Mouse (Mus musculus): ENCODE data around the gene Erc2. TPM values are rescaled to one million over a fixed set of nuclear protein-coding genes. Genes with fewer than 3 reads are reported as not detected.
A peak's percentile ranks its signal among the peaks of the same experiment; 100 is the strongest.

Gene Erc2
- polyA plus RNA-seq, 1 experiment from 2014 or later, result 2.7 TPM

- Histone ChIP-seq H3K9me3 (replicated peaks; ENCODE audit: control insufficient read depth, low read length) (no peaks in the 10 kb centered on the region), H3K27me3 (ENCODE audit: control insufficient read depth, insufficient read depth, low read length) (peaks cover 24% of the 10 kb centered on the region), H3K4me3 (replicated peaks; ENCODE audit: low read length) (peak overlapping the region; percentile 63), H3K4me1 (ENCODE audit: control insufficient read depth, insufficient read depth, low read length) (peaks cover 15% of the 10 kb centered on the region), H3K27ac (ENCODE audit: low read length) (peak overlapping the region; percentile 93; the same call in 1 of the 2 replicates), H3K9ac (ENCODE audit: low read length) (peak overlapping the region; percentile 86), H3K4me2 (ENCODE audit: low read depth, low read length) (peak overlapping the region; percentile 68), H3K36me3 (ENCODE audit: control insufficient read depth, insufficient read depth, low read length) (no peaks in the 10 kb centered on the region)
- under 1% methylated on average over 15 of the region's 15 CpGs for WGBS
- ATAC-seq (ENCODE audit: insufficient read depth, low FRiP score), result no peak
These were observed 884.8 kb downstream of the Erc2 start for GRCm38 (mm10) chr14:28507011-28507410.

GRCm38 (mm10) chr14:28507471-28507870 is 885.2 kb downstream of the Erc2 start:
- peak overlapping the region; percentile 93 for H3K27ac ChIP-seq (ENCODE audit: low read length)
- H3K9ac ChIP-seq (ENCODE audit: low read length), result peak overlapping the region; percentile 86
- H3K4me1 ChIP-seq (ENCODE audit: control insufficient read depth, insufficient read depth, low read length), result peaks cover 15% of the 10 kb centered on the region
- peak; percentile 25; the same call in 1 of the 2 replicates for ATAC-seq (ENCODE audit: insufficient read depth, low FRiP score)
- H3K27me3 ChIP-seq (ENCODE audit: control insufficient read depth, insufficient read depth, low read length), result peaks cover 24% of the 10 kb centered on the region
- H3K4me3 ChIP-seq (replicated peaks; ENCODE audit: low read length), result peak overlapping the region; percentile 63
- H3K9me3 ChIP-seq (replicated peaks; ENCODE audit: control insufficient read depth, low read length), result no peaks in the 10 kb centered on the region
- H3K4me2 ChIP-seq (ENCODE audit: low read depth, low read length), result peak overlapping the region; percentile 68
- H3K36me3 ChIP-seq (ENCODE audit: control insufficient read depth, insufficient read depth, low read length), result no peaks in the 10 kb centered on the region
- WGBS, result 1% methylated on average over 18 of the region's 18 CpGs

- no peak for ATAC-seq (ENCODE audit: insufficient read depth, low FRiP score)
- Histone ChIP-seq H3K4me3 (replicated peaks; ENCODE audit: low read length) (peak overlapping the region; percentile 63), H3K36me3 (ENCODE audit: control insufficient read depth, insufficient read depth, low read length) (no peaks in the 10 kb centered on the region), H3K27ac (ENCODE audit: low read length) (peak overlapping the region; percentile 26), H3K9me3 (replicated peaks; ENCODE audit: control insufficient read depth, low read length) (no peaks in the 10 kb centered on the region), H3K4me1 (ENCODE audit: control insufficient read depth, insufficient read depth, low read length) (peaks cover 15% of the 10 kb centered on the region), H3K27me3 (ENCODE audit: control insufficient read depth, insufficient read depth, low read length) (peaks cover 22% of the 10 kb centered on the region), H3K4me2 (ENCODE audit: low read depth, low read length) (peak overlapping the region; percentile 68), H3K9ac (ENCODE audit: low read length) (peak overlapping the region; percentile 71)
- WGBS, result 22% methylated on average over 27 of the region's 27 CpGs
These were observed 886.3 kb downstream of the Erc2 start for GRCm38 (mm10) chr14:28508288-28509258.

GRCm38 (mm10) chr14:28509441-28510340 is 887.5 kb downstream of the Erc2 start:
- H3K9ac ChIP-seq (ENCODE audit: low read length), result peak overlapping the region; percentile 71
- no peaks in the 10 kb centered on the region for H3K36me3 ChIP-seq (ENCODE audit: control insufficient read depth, insufficient read depth, low read length)
- H3K27me3 ChIP-seq (ENCODE audit: control insufficient read depth, insufficient read depth, low read length), result peaks cover 22% of the 10 kb centered on the region
- H3K9me3 ChIP-seq (replicated peaks; ENCODE audit: control insufficient read depth, low read length), result no peaks in the 10 kb centered on the region
- H3K27ac ChIP-seq (ENCODE audit: low read length), result peak overlapping the region; percentile 72
- WGBS, result 2% methylated on average over 47 of the region's 47 CpGs
- H3K4me2 ChIP-seq (ENCODE audit: low read depth, low read length), result peak overlapping the region; percentile 68
- H3K4me3 ChIP-seq (replicated peaks; ENCODE audit: low read length), result peak overlapping the region; percentile 63
- H3K4me1 ChIP-seq (ENCODE audit: control insufficient read depth, insufficient read depth, low read length), result peaks cover 15% of the 10 kb centered on the region
- ATAC-seq (ENCODE audit: insufficient read depth, low FRiP score), result 0 out of 2 replicates have a peak, but pooled peaks have one; percentile 19

GRCm38 (mm10) chr14:28510341-28511028 is 888.3 kb downstream of the Erc2 start:
- no peaks in the 10 kb centered on the region for H3K36me3 ChIP-seq (ENCODE audit: control insufficient read depth, insufficient read depth, low read length)
- H3K27ac ChIP-seq (ENCODE audit: low read length), result peak overlapping the region; percentile 72
- 4% methylated on average over 29 of the region's 29 CpGs for WGBS
- peak overlapping the region; percentile 63 for H3K4me3 ChIP-seq (replicated peaks; ENCODE audit: low read length)
- no peaks in the 10 kb centered on the region for H3K9me3 ChIP-seq (replicated peaks; ENCODE audit: control insufficient read depth, low read length)
- H3K9ac ChIP-seq (ENCODE audit: low read length), result peak overlapping the region; percentile 71
- H3K4me1 ChIP-seq (ENCODE audit: control insufficient read depth, insufficient read depth, low read length), result peaks cover 15% of the 10 kb centered on the region
- peaks cover 22% of the 10 kb centered on the region for H3K27me3 ChIP-seq (ENCODE audit: control insufficient read depth, insufficient read depth, low read length)
- H3K4me2 ChIP-seq (ENCODE audit: low read depth, low read length), result peak overlapping the region; percentile 68
- ATAC-seq (ENCODE audit: insufficient read depth, low FRiP score), result no peak

GRCm38 (mm10) chr14:28511029-28511651 is 888.9 kb downstream of the Erc2 start:
- H3K27ac ChIP-seq (ENCODE audit: low read length), result peak overlapping the region; percentile 72
- peak; percentile 21; the same call in 1 of the 2 replicates for ATAC-seq (ENCODE audit: insufficient read depth, low FRiP score)
- peak overlapping the region; percentile 68 for H3K4me2 ChIP-seq (ENCODE audit: low read depth, low read length)
- 4% methylated on average over 41 of the region's 41 CpGs for WGBS
- peaks cover 15% of the 10 kb centered on the region for H3K4me1 ChIP-seq (ENCODE audit: control insufficient read depth, insufficient read depth, low read length)
- H3K4me3 ChIP-seq (replicated peaks; ENCODE audit: low read length), result peak overlapping the region; percentile 63
- H3K9me3 ChIP-seq (replicated peaks; ENCODE audit: control insufficient read depth, low read length), result no peaks in the 10 kb centered on the region
- no peaks in the 10 kb centered on the region for H3K36me3 ChIP-seq (ENCODE audit: control insufficient read depth, insufficient read depth, low read length)
- H3K9ac ChIP-seq (ENCODE audit: low read length), result peak overlapping the region; percentile 71
- peaks cover 22% of the 10 kb centered on the region for H3K27me3 ChIP-seq (ENCODE audit: control insufficient read depth, insufficient read depth, low read length)

- H3K36me3 ChIP-seq (ENCODE audit: control insufficient read depth, insufficient read depth, low read length), result no peaks in the 10 kb centered on the region
- 79% methylated on average over 5 of the region's 5 CpGs for WGBS
- H3K27ac ChIP-seq (ENCODE audit: low read length), result no peak overlapping the region
- no peak overlapping the region for H3K4me2 ChIP-seq (ENCODE audit: low read depth, low read length)
- ATAC-seq (ENCODE audit: insufficient read depth, low FRiP score), result no peak
- no peak overlapping the region for H3K9ac ChIP-seq (ENCODE audit: low read length)
- no peak overlapping the region for H3K4me3 ChIP-seq (replicated peaks; ENCODE audit: low read length)
- peaks cover 22% of the 10 kb centered on the region for H3K27me3 ChIP-seq (ENCODE audit: control insufficient read depth, insufficient read depth, low read length)
- H3K4me1 ChIP-seq (ENCODE audit: control insufficient read depth, insufficient read depth, low read length), result peaks cover 15% of the 10 kb centered on the region
- H3K9me3 ChIP-seq (replicated peaks; ENCODE audit: control insufficient read depth, low read length), result no peaks in the 10 kb centered on the region
These were observed 890.8 kb downstream of the Erc2 start for GRCm38 (mm10) chr14:28512805-28513590.
